Mouse (Mus musculus): ENCODE measurements around the gene Scap.

GRCm38 (mm10) chr9:110329655-110330054, 3.4 kb upstream of the Scap start:
- TF ChIP-seq EP300 (IDR thresholded peaks at IDR 0.05; ENCODE audit: insufficient read depth, low read depth, low read length), result no peak
- no peak for TF ChIP-seq CTCF (IDR thresholded peaks at IDR 0.05)
- TF ChIP-seq POLR2A (IDR thresholded peaks at IDR 0.05; ENCODE audit: insufficient read depth, low read depth, low read length), result no peak

All from heart, adult 2 months (tissue).